Mouse (Mus musculus) ovary, adult 10 weeks (tissue): ENCODE measurements around the gene Sept3. TPM values are rescaled to one million over a fixed set of nuclear protein-coding genes. Genes with fewer than 3 reads are reported as not detected.

Experiments
- polyA plus RNA-seq: library from polyadenylated mRNA; stranded (reverse); fragments of 350-450 nt; fragmentation: Illumina TruSeq; extraction: RNeasy Lipid Tissue Mini Kit (QIAGEN cat#74804); gene quantifications from one replicate; pipeline ENCODE4 v1.2.3, GENCODE M21; 2014

Gene Sept3
- 0.63 TPM for polyA plus RNA-seq

GRCm38 (mm10) chr15:82274593-82274926 lies at the start of gene Sept3:
Gene Sept3, plus strand, starts transcription at chr15:82274893.

GRCm38 (mm10) chr15:82244115-82244804 lies 30.4 kb upstream of the Sept3 start, which contains the start of gene Cenpm:
Gene Cenpm, minus strand, starts transcription at chr15:82244748.

GRCm38 (mm10) chr15:82252097-82252496 lies 22.6 kb upstream of the Sept3 start, which contains the start of gene 1500009C09Rik:
Gene 1500009C09Rik, plus strand, starts transcription at chr15:82252397.

GRCm38 (mm10) chr15:82298764-82299561 lies 24.3 kb downstream of the Sept3 start, which contains the start of gene Wbp2nl:
Gene Wbp2nl, plus strand, starts transcription at chr15:82298954.

GRCm38 (mm10) chr15:82338593-82339112 lies 64.0 kb downstream of the Sept3 start, which contains the start of the genes Naga, Pheta2 and Smdt1:
Gene Naga, minus strand, starts transcription at chr15:82338925.
Gene Pheta2, plus strand, starts transcription at chr15:82338942.
Gene Smdt1, plus strand, starts transcription at chr15:82338959.

Other genes starting within 250 kb of the Sept3 start
- gene Desi1, start 241.0 kb upstream of the Sept3 start, polyA plus RNA-seq: 10.5 TPM
- 600 TPM for gene Snu13, start 227.3 kb upstream of the Sept3 start, polyA plus RNA-seq
- not detected for gene 4930407I10Rik, start 215.7 kb upstream of the Sept3 start, polyA plus RNA-seq
- gene Mei1, start 204.9 kb upstream of the Sept3 start, polyA plus RNA-seq: not detected
- 1.4 TPM for gene Ccdc134, start 147.0 kb upstream of the Sept3 start, polyA plus RNA-seq
- gene Srebf2, start 127.7 kb upstream of the Sept3 start, polyA plus RNA-seq: 9.6 TPM
- not detected for gene Shisa8, start 62.1 kb upstream of the Sept3 start, polyA plus RNA-seq
- gene Tnfrsf13c, start 50.5 kb upstream of the Sept3 start, polyA plus RNA-seq: not detected
- 2.6 TPM for gene Cenpm, start 30.1 kb upstream of the Sept3 start, polyA plus RNA-seq
- not detected for gene 1500009C09Rik, start 22.5 kb upstream of the Sept3 start, polyA plus RNA-seq
- not detected for gene Wbp2nl, start 24.1 kb downstream of the Sept3 start, polyA plus RNA-seq
- 20.9 TPM for gene Naga, start 64.0 kb downstream of the Sept3 start, polyA plus RNA-seq
- gene Pheta2, start 64.0 kb downstream of the Sept3 start, polyA plus RNA-seq: 2.2 TPM
- gene Smdt1, start 64.1 kb downstream of the Sept3 start, polyA plus RNA-seq: 16.3 TPM
- gene Ndufa6, start 79.4 kb downstream of the Sept3 start, polyA plus RNA-seq: 257 TPM
- gene Cyp2d22, start 105.4 kb downstream of the Sept3 start, polyA plus RNA-seq: 16.5 TPM
- gene Cyp2d11, start 119.1 kb downstream of the Sept3 start, polyA plus RNA-seq: not detected
- gene Cyp2d10, start 132.3 kb downstream of the Sept3 start, polyA plus RNA-seq: not detected
- not detected for gene Cyp2d9, start 158.5 kb downstream of the Sept3 start, polyA plus RNA-seq